Mouse (Mus musculus) thymus, postnatal 25 days (tissue): ENCODE measurements around the gene Fam71e2.
A peak's percentile ranks its signal among the peaks of the same experiment; 100 is the strongest.

Experiments
- DNase-seq: peaks from one replicate; pipeline ENCODE4 v3.0.0; 2022

The Fam71e2 gene

GRCm38 (mm10) chr7:4739041-4739543, 32.0 kb downstream of the Fam71e2 start:
- no peak for DNase-seq

DNA sequence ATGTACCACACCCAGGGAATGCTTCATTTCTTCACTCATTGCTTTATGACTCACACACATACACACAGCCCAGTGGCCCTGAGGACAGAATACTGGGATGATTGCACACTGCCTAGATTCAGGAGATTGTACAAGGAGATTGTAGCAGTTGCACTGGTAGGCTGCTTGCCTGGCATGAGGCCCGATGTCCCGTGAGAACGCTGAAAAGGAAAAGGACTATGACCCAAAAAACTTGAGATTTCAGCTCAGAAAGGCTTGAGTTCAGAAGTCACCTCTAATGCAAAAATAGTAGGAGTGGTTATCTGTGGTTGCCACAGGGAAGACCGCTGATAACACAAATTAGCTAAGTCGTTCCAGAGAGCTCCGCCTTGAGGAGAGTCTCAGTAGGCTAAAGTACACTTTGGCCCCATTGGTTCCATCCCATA, 38.1 kb downstream of the Fam71e2 start:
- DNase-seq: no peak

DNA sequence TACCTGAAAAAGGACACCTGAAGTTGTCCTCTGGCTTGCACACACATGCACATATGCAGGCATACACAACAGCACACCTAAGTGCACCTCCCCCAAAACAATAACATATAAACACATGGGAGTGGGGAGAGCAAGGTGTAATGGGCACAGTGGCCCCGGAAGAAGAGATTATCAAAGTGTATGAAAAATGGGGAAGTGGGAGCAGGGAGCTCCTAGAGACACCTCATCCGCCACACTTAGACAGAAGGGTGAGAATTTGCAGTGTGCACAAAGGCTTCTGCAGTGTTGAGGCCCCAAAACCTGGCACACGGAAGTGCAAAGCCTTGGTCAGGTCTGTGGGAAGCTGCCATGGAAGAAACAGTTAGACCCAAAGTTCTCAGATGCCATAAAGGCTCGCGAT, 40.0 kb downstream of the Fam71e2 start:
- no peak for DNase-seq

DNA sequence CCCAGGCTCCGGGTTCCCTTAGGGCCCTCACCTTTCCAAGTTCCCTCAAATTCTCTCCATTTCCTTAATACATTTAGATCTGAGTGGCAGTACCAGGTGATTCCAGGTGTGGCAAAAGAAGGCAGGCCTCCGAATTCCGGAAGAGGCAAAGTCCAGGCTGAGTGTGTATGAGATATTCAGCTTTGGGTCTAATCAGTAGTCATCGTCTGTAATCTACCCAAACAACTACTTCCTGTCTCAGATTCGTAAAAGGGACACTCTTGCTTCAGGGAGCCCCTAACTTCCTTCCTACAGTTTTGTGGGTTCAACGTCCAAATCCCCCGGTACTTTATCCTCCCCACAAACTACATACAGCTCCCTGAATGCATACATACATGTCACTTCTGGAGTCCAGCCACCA, 45.9 kb downstream of the Fam71e2 start, which contains the start of gene Tmem150b:
Gene Tmem150b, minus strand, starts transcription at position 81 of the 400 bp plus-strand sequence.
- DNase-seq: no peak

DNA sequence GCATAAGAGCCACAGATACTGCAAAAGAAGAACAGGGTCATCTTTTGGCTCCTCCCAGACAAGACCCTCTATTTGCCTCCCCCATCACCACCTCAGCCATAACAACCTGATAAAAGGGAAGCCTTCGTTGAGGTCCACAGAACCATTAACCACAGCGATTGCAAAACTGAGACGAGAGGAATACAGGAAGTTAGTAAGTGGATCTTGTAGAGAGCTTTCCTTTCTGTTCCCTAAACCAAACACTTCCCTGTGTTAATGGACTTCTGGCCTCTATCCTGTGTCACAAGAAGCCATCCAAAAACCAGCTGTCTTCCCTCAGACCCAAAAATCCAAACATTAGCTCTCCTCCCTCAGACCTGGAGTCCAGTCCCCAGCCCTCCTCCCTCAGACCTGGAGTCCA, 46.7 kb downstream of the Fam71e2 start:
- no peak for DNase-seq

DNA sequence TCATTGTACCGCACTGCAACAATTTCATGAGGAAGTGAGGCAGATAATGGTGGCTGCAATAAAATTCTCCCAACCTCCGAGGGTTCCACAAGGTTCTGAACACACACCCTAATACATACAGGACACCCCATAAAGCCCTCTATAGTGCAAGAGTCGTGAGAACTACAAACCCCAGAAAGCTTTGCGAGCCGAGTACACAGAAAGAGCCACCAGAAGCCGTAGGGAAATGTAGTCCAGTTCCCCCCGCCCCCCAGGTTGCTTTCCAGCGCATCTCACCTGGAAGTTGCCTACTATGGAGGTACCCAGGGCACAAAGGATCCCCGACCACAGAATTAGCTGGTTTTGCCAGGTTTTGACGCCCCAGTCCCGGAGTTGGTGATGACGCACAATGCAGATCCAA, 47.6 kb downstream of the Fam71e2 start:
- DNase-seq: peak; percentile 27

- no peak for DNase-seq
These were observed 51.8 kb downstream of the Fam71e2 start for GRCm38 (mm10) chr7:4719276-4719675.

DNA sequence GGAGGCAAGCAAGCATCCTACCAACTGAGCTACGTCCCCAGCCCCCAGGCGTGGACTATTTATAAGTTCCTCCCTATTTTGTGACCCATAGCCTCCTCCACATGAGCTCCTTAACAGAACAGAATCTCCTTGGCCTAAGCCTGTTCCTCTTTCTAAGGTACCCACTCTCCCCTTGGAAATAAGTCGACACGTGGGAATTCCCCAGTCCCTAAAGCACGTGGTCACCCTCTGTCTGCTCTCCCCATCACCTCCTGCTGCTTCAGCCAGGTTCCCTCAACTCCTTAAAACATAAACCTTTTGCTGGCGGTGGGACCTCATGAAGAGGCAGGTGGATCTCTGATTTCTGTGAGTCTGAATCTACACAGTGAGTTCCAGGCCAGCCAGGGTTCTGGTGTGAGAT, 54.1 kb downstream of the Fam71e2 start:
- no peak for DNase-seq

- no peak for DNase-seq
These were observed 58.5 kb downstream of the Fam71e2 start for GRCm38 (mm10) chr7:4712594-4712993.

- peak; percentile 13 for DNase-seq
These were observed 66.0 kb downstream of the Fam71e2 start for GRCm38 (mm10) chr7:4705098-4705497.
